Mouse (Mus musculus) brain, embryonic 14.5 days (tissue): ENCODE results near the gene Npr1.

ENCODE experiments used
- CTCF ChIP-seq: fragments of 200-500 bp; IDR thresholded peaks from 2 replicates; pipeline ENCODE4 v1.5.1; 2012; ENCODE audit warnings: inconsistent platforms, mild to moderate bottlenecking, moderate library complexity, borderline replicate concordance; ENCODE audit not compliant: insufficient read depth, insufficient read length; ENCODE audit errors: extremely low read depth
- POLR2A ChIP-seq: fragments of 200-500 bp; IDR thresholded peaks from 2 replicates; pipeline ENCODE4 v1.6.1; 2012; ENCODE audit warnings: mild to moderate bottlenecking, inconsistent platforms, borderline replicate concordance; ENCODE audit not compliant: poor library complexity, insufficient read depth, insufficient read length, severe bottlenecking; ENCODE audit errors: extremely low read depth

- TF ChIP-seq POLR2A (no peak), CTCF (peak; percentile 91)
These were observed 53.2 kb downstream of the Npr1 start for GRCm38 (mm10) chr3:90412312-90413010.
